Mouse (Mus musculus) ES-E14 (cell line): ENCODE results near the gene Ott. TPM values are rescaled to one million over a fixed set of nuclear protein-coding genes. Genes with fewer than 3 reads are reported as not detected.
"Not testable (repeated sequence)": the region's sequence is repeated elsewhere in the genome, so short reads cannot be mapped to it uniquely, and the experiment has no call there.

Experiments used
- DNase-seq: peaks from one replicate; pipeline ENCODE4 v3.0.0-alpha.2; 2013; ENCODE audit warnings: low read depth, low spot score
- H3K27ac ChIP-seq: 2 replicates; pipeline ENCODE4 v1.5.1; 2012; ENCODE audit warnings: low read depth, mild to moderate bottlenecking, low read length, moderate library complexity, mixed read lengths; ENCODE audit not compliant: poor library complexity, insufficient read depth, severe bottlenecking
- H3K36me3 ChIP-seq: 2 replicates; pipeline ENCODE4 v1.6.1; 2012; ENCODE audit warnings: mild to moderate bottlenecking, low read length, moderate library complexity, mixed read lengths; ENCODE audit not compliant: control insufficient read depth, poor library complexity, insufficient read depth, severe bottlenecking
- H3K4me1 ChIP-seq, 2 experiments: fragments of 150-350 bp in 1 of 2; sonication (generic) in 1 of 2; 2 replicates each; pipeline ENCODE4 v1.6.1; 2012; ENCODE audit warnings: low read length in 2 of 2, mild to moderate bottlenecking in 1 of 2, mixed read lengths in 1 of 2; ENCODE audit not compliant: control insufficient read depth in 2 of 2, insufficient read depth in 2 of 2, poor library complexity in 1 of 2
- H3K4me3 ChIP-seq, 2 experiments: fragments of 150-350 bp in 1 of 2; sonication (generic) in 1 of 2; 2 replicates each; pipeline ENCODE4 v1.5.1; 2012; ENCODE audit warnings: low read length in 2 of 2, low read depth in 1 of 2, mild to moderate bottlenecking in 1 of 2, mixed read lengths in 1 of 2; ENCODE audit not compliant: insufficient read depth in 1 of 2, poor library complexity in 1 of 2, severe bottlenecking in 1 of 2
- H3K9ac ChIP-seq: 2 replicates; pipeline ENCODE4 v1.6.1; 2012; ENCODE audit warnings: low read depth, mild to moderate bottlenecking, low read length, mixed read lengths; ENCODE audit not compliant: poor library complexity, insufficient read depth, severe bottlenecking
- H3K9me3 ChIP-seq: fragments of 150-350 bp; sonication (generic); 2 replicates; pipeline ENCODE4 v1.6.1; 2012; ENCODE audit warnings: low read depth, mild to moderate bottlenecking, low read length; ENCODE audit not compliant: control insufficient read depth, insufficient read depth
- in situ Hi-C, 2 experiments: fragments of 600-800 bp; cut with MboI; formaldehyde crosslinking; loops; one replicate each; pipeline ENCODE4 v1.15.1; 2025; ENCODE audit warnings: low sequenced_read_pairs in 2 of 2, inconsistent platforms in 1 of 2; ENCODE audit not compliant: unreplicated experiment in 2 of 2
- total RNA-seq: library from RNA; depleted of rRNA; stranded (reverse); fragments of 300-350 nt; gene quantifications from 2 replicates; pipeline ENCODE4 v1.2.3, GENCODE M21; 2012; rRNA removed

Ott gene
- total RNA-seq = 0.27 TPM in 1 of 2 replicates, not detected in the other

DNA sequence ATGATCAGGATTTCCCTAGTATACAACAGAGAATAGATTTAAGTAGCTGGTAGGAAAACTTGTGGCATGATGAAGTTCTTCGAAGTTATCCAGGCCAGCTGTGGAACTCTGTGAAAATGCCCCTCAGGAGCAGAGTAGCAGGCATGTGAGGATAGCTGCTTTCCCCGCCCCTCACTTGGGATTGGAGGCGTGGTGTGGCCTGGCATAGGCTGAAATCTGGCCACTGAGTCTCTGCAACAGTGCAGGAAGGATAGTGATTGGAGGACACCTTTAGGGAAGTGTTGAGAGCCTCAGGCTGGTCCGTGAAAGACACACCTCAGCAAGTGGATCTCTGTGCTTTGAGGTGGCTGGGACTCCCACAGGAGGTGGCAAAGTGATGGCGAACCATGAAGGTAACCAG, at the start of gene Ott:
Ott (plus strand) TSS at position 301 of the 400 bp plus-strand sequence.
- H3K9me3 ChIP-seq, H3K4me1 ChIP-seq, H3K36me3 ChIP-seq, in situ Hi-C loops, DNase-seq, H3K27ac ChIP-seq, H3K9ac ChIP-seq, H3K4me3 ChIP-seq: not testable (repeated sequence)

Other genes starting within 250 kb of the Ott start
- 0.21 TPM in 1 of 2 replicates, not detected in the other for gene Luzp4, start 216.6 kb upstream of the Ott start, total RNA-seq
- not detected in 2 replicates for gene Gm15093, start 198.1 kb downstream of the Ott start, total RNA-seq